Mouse (Mus musculus) heart, postnatal 0 days (tissue): Measurements from ENCODE around the gene Fxyd5. TPM values are rescaled to one million over a fixed set of nuclear protein-coding genes. Genes with fewer than 3 reads are reported as not detected.

Experiments used
- ATAC-seq: fragments of 200-750 bp; cut with Nextera tagmentation; 2 replicates; pipeline ENCODE4 v1.8.0; 2017; ENCODE audit warnings: low read depth, moderate number of reproducible peaks, moderate library complexity; ENCODE audit not compliant: insufficient read depth
- DNase-seq: peaks from one replicate; pipeline ENCODE4 v3.0.0-alpha.2; 2016; ENCODE audit warnings: low spot score
- H3K27ac ChIP-seq: fragments of 300-500 bp; sonication (generic); 2 replicates; pipeline ENCODE4 v1.5.1; 2014; ENCODE audit warnings: low read depth, mild to moderate bottlenecking
- H3K27me3 ChIP-seq: fragments of 300-500 bp; sonication (generic); 2 replicates; pipeline ENCODE4 v1.6.1; 2014; ENCODE audit warnings: low read length, mixed read lengths; ENCODE audit not compliant: control insufficient read depth, insufficient read depth
- H3K36me3 ChIP-seq: fragments of 300-500 bp; sonication (generic); replicated peaks from 2 replicates; pipeline ENCODE4 v1.6.1; 2014; ENCODE audit warnings: low read length, mixed read lengths; ENCODE audit not compliant: control insufficient read depth, insufficient read depth
- H3K4me1 ChIP-seq: fragments of 300-500 bp; sonication (generic); 2 replicates; pipeline ENCODE4 v1.6.1; 2014; ENCODE audit warnings: antibody characterized with exemption; ENCODE audit not compliant: control insufficient read depth, insufficient read depth
- H3K4me2 ChIP-seq: fragments of 300-500 bp; sonication (generic); 2 replicates; pipeline ENCODE4 v1.6.1; 2014; ENCODE audit warnings: low read depth, mild to moderate bottlenecking, low read length, moderate library complexity
- H3K4me3 ChIP-seq: fragments of 300-500 bp; sonication (generic); 2 replicates; pipeline ENCODE4 v1.5.1; 2014; ENCODE audit warnings: low read depth, low read length
- H3K9ac ChIP-seq: fragments of 300-500 bp; sonication (generic); replicated peaks from 2 replicates; pipeline ENCODE4 v1.6.1; 2014; ENCODE audit warnings: low read depth, low read length, mixed read lengths
- H3K9me3 ChIP-seq: fragments of 300-500 bp; sonication (generic); replicated peaks from 2 replicates; pipeline ENCODE4 v1.6.1; 2016; ENCODE audit warnings: low read length; ENCODE audit not compliant: control insufficient read depth
- CTCF ChIP-seq: IDR thresholded peaks from 2 replicates; pipeline ENCODE4 v1.5.1; 2016; ENCODE audit warnings: antibody characterized with exemption, control low read depth, low read depth
- EP300 ChIP-seq: IDR thresholded peaks from 2 replicates; pipeline ENCODE4 v1.6.1; 2016; ENCODE audit warnings: antibody characterized with exemption, low read depth
- WGBS: fragments of 180-500 bp; shearing (Covaris S2); extraction: QIAGEN DNeasy Blood & Tissue Kit; methylation state at CpG from one replicate; pipeline ENCODE4 v1.1.7; 2014; 5-methylcytosine and 5-hydroxymethylcytosine counted together
- polyA plus RNA-seq: library from polyadenylated mRNA; unstranded; fragments of >200 nt; fragmentation: Nextera tagmentation; extraction: Ambion mirVana; gene quantifications from 2 replicates; pipeline ENCODE4 v1.2.1, GENCODE M21; 2015
- total RNA-seq: library from RNA; depleted of rRNA; stranded (reverse); fragments of >200 nt; gene quantifications from 2 replicates; pipeline ENCODE4 v1.2.3, GENCODE M21; 2014; ENCODE audit warnings: low replicate concordance; rRNA removed

Gene Fxyd5
- total RNA-seq (54.3 and 69.7 TPM in 2 replicates), polyA plus RNA-seq (41.5 and 46.4 TPM in 2 replicates)

DNA sequence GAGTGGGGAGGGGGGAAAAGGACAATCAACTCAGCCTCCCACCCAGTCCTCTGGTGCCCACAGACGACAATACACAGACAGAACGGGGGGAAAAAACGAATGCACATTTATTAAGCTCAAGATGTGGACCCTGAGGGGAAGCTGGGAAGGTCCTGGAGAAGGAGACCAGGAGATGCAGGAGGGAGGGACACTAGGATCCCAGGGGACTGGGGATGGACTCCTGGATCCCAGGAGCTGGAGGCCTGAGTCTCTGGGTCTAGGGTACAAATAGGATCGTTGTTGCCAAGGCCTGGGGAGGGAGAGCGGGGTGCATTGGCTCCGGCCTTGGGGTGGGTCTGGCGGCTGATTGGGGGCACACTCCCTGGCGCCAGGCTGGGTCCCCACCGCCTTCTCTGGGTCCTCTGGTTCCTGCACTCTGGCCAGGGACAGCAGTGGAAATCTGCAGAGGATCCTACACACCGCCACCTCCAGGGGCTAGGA, at the start of gene Fxyd5:
Gene Fxyd5, minus strand, starts transcription at position 51 of the 480 bp plus-strand sequence.
- peak within 1 kb of the TSS; percentile 53 for H3K9ac ChIP-seq
- H3K4me1 ChIP-seq = peaks cover 7% of the 10 kb centered on the region; the same call in 1 of the 2 replicates
- DNase-seq = no peak
- H3K9me3 ChIP-seq = no peaks in the 10 kb centered on the region
- no peak for TF ChIP-seq EP300
- TF ChIP-seq CTCF = no peak
- H3K4me2 ChIP-seq = peak within 1 kb of the TSS; percentile 62
- H3K27ac ChIP-seq = peak within 1 kb of the TSS; percentile 79
- WGBS = 38% methylated on average over 9 of the region's 10 CpGs
- peak within 1 kb of the TSS; percentile 44 for H3K4me3 ChIP-seq
- H3K36me3 ChIP-seq = no peaks in the 10 kb centered on the region
- ATAC-seq = no peak
- peaks cover 40% of the 10 kb centered on the region for H3K27me3 ChIP-seq

DNA sequence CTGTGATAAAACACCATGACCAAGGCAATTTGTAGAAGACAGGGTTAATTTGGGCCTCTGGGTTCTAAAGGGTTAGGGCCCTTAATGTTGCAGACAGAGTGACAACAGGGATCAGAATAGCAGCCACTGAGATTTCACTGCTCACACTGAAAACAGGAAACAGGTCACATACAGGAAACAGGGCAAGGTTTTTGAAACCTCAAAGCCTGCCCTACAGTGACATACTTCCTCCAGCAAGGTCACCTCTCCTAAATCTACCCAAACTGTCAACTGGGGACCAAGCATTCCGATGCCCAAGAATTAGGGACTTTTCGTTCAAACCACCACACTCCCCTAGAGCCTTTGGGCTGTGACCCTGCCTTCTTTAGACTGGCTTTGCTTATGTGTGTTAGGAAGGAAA, 47.4 kb upstream of the Fxyd5 start:
- peaks cover 9% of the 10 kb centered on the region for H3K4me1 ChIP-seq
- H3K36me3 ChIP-seq = no peaks in the 10 kb centered on the region
- no peaks in the 10 kb centered on the region; the same call in 1 of the 2 replicates for H3K27me3 ChIP-seq
- no peak overlapping the region for H3K4me3 ChIP-seq
- no peak overlapping the region for H3K9ac ChIP-seq
- no peak overlapping the region for H3K27ac ChIP-seq
- TF ChIP-seq CTCF (no peak), EP300 (no peak)
- no peaks in the 10 kb centered on the region for H3K9me3 ChIP-seq
- no peak overlapping the region for H3K4me2 ChIP-seq
- DNase-seq = no peak
- 72% methylated on average over 2 of the region's 2 CpGs for WGBS
- ATAC-seq = no peak

DNA sequence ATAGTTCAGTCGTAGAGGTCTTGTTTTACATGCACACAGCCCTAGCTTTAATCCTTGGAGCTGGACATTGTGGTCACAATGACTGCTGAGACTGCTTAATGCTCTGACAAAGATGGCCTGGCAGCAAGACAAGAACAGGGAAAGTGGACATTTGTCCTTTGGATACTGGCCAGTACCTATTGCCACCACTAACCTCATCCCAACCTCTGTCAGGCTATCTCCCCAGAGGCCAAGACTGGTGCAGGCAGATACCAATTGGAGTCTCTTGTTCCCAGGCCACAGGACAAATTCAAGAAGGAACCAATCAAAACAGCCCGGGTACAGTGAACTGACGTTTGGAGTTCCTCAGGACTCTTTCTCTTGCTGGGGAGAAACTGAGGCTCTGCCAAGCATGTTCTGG, 45.9 kb upstream of the Fxyd5 start:
- Histone ChIP-seq H3K27ac (no peak overlapping the region), H3K4me1 (peaks cover 9% of the 10 kb centered on the region), H3K4me2 (no peak overlapping the region), H3K9me3 (no peaks in the 10 kb centered on the region), H3K4me3 (no peak overlapping the region), H3K9ac (no peak overlapping the region), H3K36me3 (no peaks in the 10 kb centered on the region), H3K27me3 (no peaks in the 10 kb centered on the region)
- TF ChIP-seq CTCF (no peak), EP300 (no peak)
- WGBS = 55% methylated on average over 3 of the region's 3 CpGs
- no peak for DNase-seq
- ATAC-seq = no peak

DNA sequence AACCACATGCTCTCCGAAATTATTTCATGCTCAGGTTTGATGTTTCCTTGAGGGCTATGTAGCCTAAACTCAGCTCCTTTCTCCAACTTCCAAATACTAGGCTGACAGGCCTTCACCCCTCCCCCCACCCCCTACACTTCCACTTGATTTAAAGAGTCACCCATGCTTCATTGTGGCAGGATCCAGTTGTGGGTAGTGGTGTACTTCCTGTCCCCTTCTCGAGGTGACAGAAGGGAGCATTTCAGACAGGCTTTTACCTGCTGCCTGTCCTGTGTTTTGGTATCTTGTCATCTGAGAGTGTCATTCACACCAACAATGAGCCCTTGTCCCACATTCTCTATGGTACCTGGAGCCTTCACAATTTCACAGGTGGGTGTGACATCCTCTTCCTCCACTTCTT, 45.0 kb upstream of the Fxyd5 start:
- no peaks in the 10 kb centered on the region for H3K36me3 ChIP-seq
- no peak overlapping the region for H3K4me2 ChIP-seq
- H3K9me3 ChIP-seq = no peaks in the 10 kb centered on the region
- H3K4me3 ChIP-seq = no peak overlapping the region
- 48% methylated on average over 2 of the region's 2 CpGs for WGBS
- ATAC-seq (no peak), DNase-seq (no peak)
- TF ChIP-seq CTCF = no peak
- no peak for TF ChIP-seq EP300
- H3K27me3 ChIP-seq = no peaks in the 10 kb centered on the region
- H3K4me1 ChIP-seq = peaks cover 9% of the 10 kb centered on the region
- H3K9ac ChIP-seq = no peak overlapping the region
- no peak overlapping the region for H3K27ac ChIP-seq

DNA sequence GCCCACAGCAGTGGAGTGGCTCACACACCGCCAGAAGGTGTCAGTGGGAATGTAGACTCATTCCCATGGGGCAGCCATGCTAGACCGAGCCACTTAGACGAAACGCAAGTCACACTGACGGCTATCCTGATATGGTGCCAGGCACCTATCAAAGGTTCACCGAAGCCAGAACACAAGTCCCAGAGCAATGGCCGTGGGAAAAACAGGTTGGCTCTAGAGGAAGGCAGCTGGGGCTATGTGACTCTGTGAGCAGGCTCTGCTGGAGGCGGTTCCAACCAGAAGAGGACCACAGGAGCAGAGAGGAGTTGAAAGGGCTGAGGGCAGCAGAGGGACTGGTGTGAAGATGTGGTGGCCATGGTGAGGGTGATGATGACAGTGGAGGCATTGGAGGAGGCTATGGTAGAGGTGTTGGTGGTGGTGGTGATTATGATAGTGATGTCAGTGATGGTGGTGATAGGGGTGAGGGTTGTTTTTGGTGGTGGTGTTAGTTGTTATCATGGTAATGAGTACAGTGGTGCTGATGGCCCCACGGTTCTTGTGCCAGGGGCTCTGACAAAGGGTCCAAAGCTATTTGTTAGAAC, 44.0 kb upstream of the Fxyd5 start:
- Histone ChIP-seq H3K4me3 (no peak overlapping the region), H3K4me2 (no peak overlapping the region), H3K36me3 (no peaks in the 10 kb centered on the region), H3K27me3 (no peaks in the 10 kb centered on the region), H3K9ac (no peak overlapping the region), H3K27ac (no peak overlapping the region), H3K9me3 (no peaks in the 10 kb centered on the region), H3K4me1 (peaks cover 9% of the 10 kb centered on the region)
- TF ChIP-seq CTCF (no peak), EP300 (no peak)
- DNase-seq (no peak), ATAC-seq (no peak)
- 84% methylated on average over 9 of the region's 9 CpGs for WGBS

DNA sequence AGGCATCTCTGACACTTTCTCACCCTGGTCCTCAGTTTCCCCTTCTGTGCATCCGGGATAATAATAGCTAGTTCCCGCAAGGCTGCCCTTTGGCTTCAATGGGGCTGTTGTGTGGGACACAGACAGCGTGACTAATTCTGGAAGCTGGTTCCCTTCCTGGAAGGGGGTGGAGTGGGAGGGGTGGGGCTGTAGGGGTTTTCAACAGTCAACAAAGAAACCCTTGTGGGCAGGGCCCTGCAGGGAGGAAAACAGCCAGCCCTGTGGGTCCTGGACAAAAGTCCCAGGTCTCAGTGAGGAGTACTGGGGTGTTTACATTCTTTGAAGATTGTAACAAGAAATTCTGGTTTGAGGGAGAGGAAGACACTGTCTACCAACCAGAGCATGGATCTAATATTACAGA, 42.9 kb upstream of the Fxyd5 start:
- no peak overlapping the region for H3K27ac ChIP-seq
- TF ChIP-seq CTCF (no peak), EP300 (no peak)
- H3K27me3 ChIP-seq = no peaks in the 10 kb centered on the region
- 25% methylated on average over 3 of the region's 3 CpGs for WGBS
- no peaks in the 10 kb centered on the region for H3K36me3 ChIP-seq
- H3K4me2 ChIP-seq = no peak overlapping the region
- H3K4me1 ChIP-seq = peaks cover 9% of the 10 kb centered on the region
- H3K9me3 ChIP-seq = no peaks in the 10 kb centered on the region
- no peak for ATAC-seq
- no peak for DNase-seq
- H3K4me3 ChIP-seq = no peak overlapping the region
- H3K9ac ChIP-seq = no peak overlapping the region
